Mouse (Mus musculus) left cerebral cortex, adult 11 months (tissue): ENCODE measurements around the gene Asf1a.
"Not testable (repeated sequence)": the region's sequence is repeated elsewhere in the genome, so short reads cannot be mapped to it uniquely, and the experiment has no call there.

Experiments
- DNase-seq: peaks from one replicate; pipeline ENCODE4 v3.0.0; 2022; ENCODE audit warnings: low spot score

Gene Asf1a

GRCm38 (mm10) chr10:53641507-53641906 is 45.0 kb downstream of the Asf1a start:
- DNase-seq: peak; percentile 40

GRCm38 (mm10) chr10:53650683-53651082 is 54.1 kb downstream of the Asf1a start:
- no peak for DNase-seq

GRCm38 (mm10) chr10:53654239-53654638 is 57.7 kb downstream of the Asf1a start:
- DNase-seq: not testable (repeated sequence)
